Mouse (Mus musculus) limb, embryonic 14.5 days (tissue): ENCODE data around the gene Meltf. TPM values are rescaled to one million over a fixed set of nuclear protein-coding genes. Genes with fewer than 3 reads are reported as not detected.

Experiments
- ATAC-seq: fragments of 200-750 bp; cut with Nextera tagmentation; 2 replicates; pipeline ENCODE4 v1.8.0; 2017; ENCODE audit warnings: low read depth, moderate number of reproducible peaks, moderate TSS enrichment; ENCODE audit not compliant: low FRiP score
- DNase-seq: peaks from one replicate; pipeline ENCODE4 v3.0.0-alpha.2; 2015; ENCODE audit warnings: low spot score
- H3K27ac ChIP-seq: fragments of 300-500 bp; sonication (generic); replicated peaks from 2 replicates; pipeline ENCODE4 v1.5.1; 2014; ENCODE audit warnings: low read depth, mild to moderate bottlenecking, low read length, moderate library complexity, mixed read lengths
- H3K27me3 ChIP-seq: fragments of 300-500 bp; sonication (generic); 2 replicates; pipeline ENCODE4 v1.6.1; 2014; ENCODE audit warnings: low read length, mixed read lengths; ENCODE audit not compliant: control insufficient read depth, insufficient read depth
- H3K36me3 ChIP-seq: fragments of 300-500 bp; sonication (generic); 2 replicates; pipeline ENCODE4 v1.6.1; 2014; ENCODE audit warnings: mild to moderate bottlenecking, low read length, moderate library complexity, mixed read lengths; ENCODE audit not compliant: control insufficient read depth, insufficient read depth
- H3K4me1 ChIP-seq: fragments of 300-500 bp; sonication (generic); 2 replicates; pipeline ENCODE4 v1.6.1; 2014; ENCODE audit warnings: antibody characterized with exemption, low read length, mixed read lengths; ENCODE audit not compliant: control insufficient read depth, insufficient read depth
- H3K4me2 ChIP-seq: fragments of 300-500 bp; sonication (generic); replicated peaks from 2 replicates; pipeline ENCODE4 v1.6.1; 2014; ENCODE audit warnings: low read depth, mild to moderate bottlenecking, low read length, moderate library complexity; ENCODE audit not compliant: severe bottlenecking
- H3K4me3 ChIP-seq: fragments of 300-500 bp; sonication (generic); replicated peaks from 2 replicates; pipeline ENCODE4 v1.5.1; 2014; ENCODE audit warnings: low read length
- H3K9ac ChIP-seq: fragments of 300-500 bp; sonication (generic); 2 replicates; pipeline ENCODE4 v1.6.1; 2014; ENCODE audit warnings: mild to moderate bottlenecking, low read depth, low read length, moderate library complexity; ENCODE audit not compliant: severe bottlenecking
- H3K9me3 ChIP-seq: fragments of 300-500 bp; sonication (generic); 2 replicates; pipeline ENCODE4 v1.6.1; 2016; ENCODE audit warnings: low read length; ENCODE audit not compliant: control insufficient read depth
- POLR2A ChIP-seq: fragments of 200-500 bp; IDR thresholded peaks from 2 replicates; pipeline ENCODE4 v1.8.0; 2012; ENCODE audit warnings: inconsistent platforms, mild to moderate bottlenecking, moderate library complexity, borderline replicate concordance; ENCODE audit not compliant: insufficient read depth, insufficient read length; ENCODE audit errors: extremely low read depth
- WGBS: fragments of 180-500 bp; shearing (Covaris S2); extraction: QIAGEN DNeasy Blood & Tissue Kit; methylation state at CpG from one replicate; pipeline ENCODE4 v1.1.7; 2014; 5-methylcytosine and 5-hydroxymethylcytosine counted together
- polyA plus RNA-seq, 2 experiments: library from polyadenylated mRNA; depleted of rRNA in 1 of 2; stranded (reverse) in 1 of 2; unstranded in 1 of 2; fragments of >200 nt; fragmentation: Nextera tagmentation in 1 of 2; extraction: Ambion mirVana in 1 of 2; gene quantifications; 2 replicates each; pipeline versions ENCODE4 v1.2.1 to v1.2.3; 2012 to 2014

Gene Meltf
- polyA plus RNA-seq, 2 experiments = 3.1 to 9.6 TPM

DNA sequence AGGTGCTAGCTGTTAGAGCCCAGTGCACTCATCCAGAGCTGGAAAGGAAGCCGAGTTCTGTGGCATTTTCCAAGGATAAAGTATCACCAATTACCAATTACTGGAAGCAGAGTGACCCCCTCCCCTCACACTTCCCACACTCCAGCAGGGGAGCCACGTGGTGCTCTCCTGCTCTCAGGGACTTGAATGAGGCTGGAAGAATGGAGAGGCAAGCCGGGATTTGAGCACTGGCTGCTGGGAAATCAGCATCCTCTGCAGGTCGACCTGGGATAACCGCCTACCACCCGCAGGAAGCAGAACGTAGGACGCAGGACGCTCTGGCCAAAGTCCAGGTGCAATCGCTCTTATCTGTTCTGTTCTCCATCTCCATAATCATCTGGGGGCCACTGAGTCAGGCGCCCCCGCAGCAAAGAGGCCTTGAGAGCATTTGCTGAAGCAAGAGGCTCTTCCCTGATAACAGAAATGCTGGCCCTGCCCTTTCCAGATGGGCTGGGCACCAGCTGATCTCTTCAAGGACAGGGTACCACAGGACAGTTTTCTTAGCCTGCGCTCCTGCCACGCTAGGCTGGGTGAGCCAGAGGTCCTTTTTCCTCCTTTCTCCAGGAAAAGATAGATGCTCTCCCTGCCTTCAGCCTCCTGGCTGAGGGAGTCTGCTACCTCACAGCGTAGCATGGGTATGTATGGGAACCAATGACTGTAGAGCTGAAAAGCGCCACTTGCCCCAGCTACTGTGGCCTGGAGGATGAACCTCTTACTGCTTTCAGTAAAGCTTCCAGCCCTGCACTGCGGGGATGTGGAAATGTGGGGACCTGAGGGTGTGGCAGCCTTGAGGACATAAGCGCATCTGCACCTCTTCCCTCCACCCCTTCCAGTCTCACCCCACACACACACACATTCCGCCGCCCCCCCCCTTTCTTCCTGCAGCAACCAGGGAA, 27.5 kb downstream of the Meltf start:
- H3K27me3 ChIP-seq = no peaks in the 10 kb centered on the region
- TF ChIP-seq POLR2A = no peak
- no peaks in the 10 kb centered on the region for H3K9me3 ChIP-seq
- no peak overlapping the region; the same call in 1 of the 2 replicates for H3K4me3 ChIP-seq
- H3K36me3 ChIP-seq = no peaks in the 10 kb centered on the region
- no peak overlapping the region; the same call in none of the 2 replicates for H3K9ac ChIP-seq
- H3K27ac ChIP-seq = no peak overlapping the region
- 31% methylated on average over 20 of the region's 20 CpGs for WGBS
- ATAC-seq (no peak), DNase-seq (no peak)
- peak overlapping the region; percentile 25 for H3K4me2 ChIP-seq
- H3K4me1 ChIP-seq = peaks cover 12% of the 10 kb centered on the region; the same call in 1 of the 2 replicates

DNA sequence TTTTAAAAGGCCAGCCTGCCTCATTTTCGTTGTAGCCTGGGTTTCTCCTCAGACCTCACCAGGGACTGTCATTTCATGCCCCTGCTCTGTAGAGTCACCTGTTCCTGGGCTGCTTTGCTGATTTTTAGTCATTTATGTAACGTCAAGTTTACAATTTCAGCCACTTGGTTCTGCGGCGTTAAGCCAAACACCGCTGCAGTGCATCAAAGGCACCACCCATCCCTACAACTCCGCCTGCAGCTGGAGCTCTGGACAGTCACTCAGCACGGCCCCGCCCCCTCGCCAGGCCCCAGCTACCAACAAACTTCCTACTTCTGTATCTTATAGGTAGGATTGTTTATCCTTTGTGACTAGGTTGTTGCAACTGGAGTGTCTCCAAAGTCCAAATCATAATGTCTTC, 28.3 kb downstream of the Meltf start:
- H3K36me3 ChIP-seq = no peaks in the 10 kb centered on the region
- 5% methylated on average over 9 of the region's 9 CpGs for WGBS
- no peak for TF ChIP-seq POLR2A
- H3K9ac ChIP-seq = no peak overlapping the region
- peak; percentile 68 for ATAC-seq
- no peaks in the 10 kb centered on the region for H3K27me3 ChIP-seq
- H3K27ac ChIP-seq = 0 out of 2 replicates have a peak overlapping the region, but pooled peaks have one; percentile 0
- peaks cover 12% of the 10 kb centered on the region; the same call in 1 of the 2 replicates for H3K4me1 ChIP-seq
- H3K9me3 ChIP-seq = no peaks in the 10 kb centered on the region
- no peak overlapping the region; the same call in 1 of the 2 replicates for H3K4me3 ChIP-seq
- peak; percentile 35 for DNase-seq
- H3K4me2 ChIP-seq = peak overlapping the region; percentile 25

DNA sequence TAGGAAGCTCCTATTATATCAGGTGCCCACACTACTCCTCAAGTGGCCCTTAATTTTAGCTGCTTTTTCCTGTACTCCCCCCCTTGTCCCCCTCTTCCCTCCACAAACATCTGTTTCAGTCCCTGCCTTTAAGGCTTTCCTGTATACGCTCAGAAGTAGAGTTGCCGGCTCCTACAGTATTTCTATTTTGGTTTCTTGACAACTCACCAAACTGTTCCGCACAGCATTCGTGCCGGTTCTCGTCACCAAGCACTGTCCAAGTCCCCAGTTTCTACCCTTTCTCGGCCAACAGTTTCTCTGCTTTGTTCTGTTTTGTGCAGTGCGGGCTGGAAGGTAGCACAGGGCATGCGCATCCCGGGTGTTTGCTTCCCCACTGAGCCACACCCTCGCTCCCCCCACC, 30.3 kb downstream of the Meltf start:
- DNase-seq = no peak
- no peak for ATAC-seq
- WGBS = 61% methylated on average over 11 of the region's 11 CpGs
- H3K4me2 ChIP-seq = no peak overlapping the region
- H3K36me3 ChIP-seq = no peaks in the 10 kb centered on the region
- no peak overlapping the region for H3K4me3 ChIP-seq
- TF ChIP-seq POLR2A = no peak
- no peaks in the 10 kb centered on the region for H3K9me3 ChIP-seq
- H3K27me3 ChIP-seq = no peaks in the 10 kb centered on the region
- peaks cover 12% of the 10 kb centered on the region; the same call in 1 of the 2 replicates for H3K4me1 ChIP-seq
- no peak overlapping the region for H3K9ac ChIP-seq
- no peak overlapping the region for H3K27ac ChIP-seq

DNA sequence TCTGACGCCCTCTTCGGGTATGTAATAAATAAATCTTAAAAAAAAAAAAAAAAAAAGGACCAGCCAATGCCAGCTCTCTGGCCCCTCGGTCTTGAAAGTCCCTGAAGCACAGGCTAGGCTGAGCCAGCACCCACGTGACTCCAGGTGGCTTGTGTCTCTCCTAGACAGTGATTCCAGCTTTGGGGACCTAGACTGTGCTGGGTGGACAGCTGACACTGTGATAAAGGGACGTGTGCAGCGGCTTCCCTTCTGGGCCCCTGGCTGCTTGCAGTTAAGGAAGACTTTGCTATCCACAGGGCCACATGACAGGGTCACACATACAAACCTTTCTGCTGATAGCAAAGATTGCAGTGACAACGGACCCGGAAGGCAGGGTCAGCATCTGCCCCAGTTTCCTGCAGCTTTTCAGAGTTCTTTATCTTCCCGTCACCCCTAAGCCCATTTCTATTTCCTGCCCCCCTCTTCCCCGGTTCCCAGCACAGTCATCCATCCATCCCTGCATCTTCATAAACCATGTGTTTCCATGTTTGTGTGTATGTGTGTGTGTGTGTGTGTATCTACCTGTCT, 31.8 kb downstream of the Meltf start:
- Histone ChIP-seq H3K4me3 (no peak overlapping the region), H3K36me3 (no peaks in the 10 kb centered on the region), H3K9me3 (no peaks in the 10 kb centered on the region), H3K27ac (no peak overlapping the region), H3K9ac (no peak overlapping the region), H3K27me3 (no peaks in the 10 kb centered on the region), H3K4me1 (peaks cover 12% of the 10 kb centered on the region; the same call in 1 of the 2 replicates), H3K4me2 (no peak overlapping the region)
- 71% methylated on average over 10 of the region's 10 CpGs for WGBS
- ATAC-seq = no peak
- no peak for TF ChIP-seq POLR2A
- DNase-seq = no peak

DNA sequence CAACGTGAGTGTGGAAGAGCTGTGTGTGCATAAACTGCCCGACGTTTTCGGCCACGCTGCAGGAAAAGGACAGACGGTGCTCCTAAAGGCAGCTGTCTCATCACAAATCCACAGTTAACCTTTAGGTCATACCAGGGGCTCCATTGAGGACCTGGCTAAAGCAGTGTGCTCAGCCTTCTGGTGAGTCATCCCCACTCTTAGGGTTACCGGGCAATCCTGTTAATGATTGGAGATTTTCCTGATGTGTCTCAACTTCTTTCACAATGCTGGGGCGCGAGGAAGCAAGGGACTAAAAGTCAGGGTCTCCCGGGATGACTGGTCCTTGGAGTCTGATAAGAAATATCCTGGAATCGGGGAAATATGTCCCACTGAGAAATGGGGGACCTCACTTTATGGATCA, 39.2 kb downstream of the Meltf start:
- no peak for DNase-seq
- H3K9ac ChIP-seq = no peak overlapping the region

More for the DNA sequence above, 39.2 kb downstream of the Meltf start:
- ATAC-seq = no peak
- Histone ChIP-seq H3K4me3 (no peak overlapping the region), H3K4me2 (peak overlapping the region; percentile 41; the same call in 1 of the 2 replicates), H3K4me1 (peaks cover 5% of the 10 kb centered on the region; the same call in 1 of the 2 replicates), H3K27me3 (no peaks in the 10 kb centered on the region), H3K36me3 (no peaks in the 10 kb centered on the region), H3K9me3 (no peaks in the 10 kb centered on the region), H3K27ac (no peak overlapping the region)
- TF ChIP-seq POLR2A = no peak
- WGBS = 80% methylated on average over 11 of the region's 11 CpGs
